In genomic region chr3:84060128-84060527, GRCm38 (mm10) we compare ENCODE assay signal across 13 mouse cellular contexts. TPM values are rescaled to one million over a fixed set of nuclear protein-coding genes. Genes with fewer than 3 reads are reported as not detected.
A peak's percentile ranks its signal among the peaks of the same experiment; 100 is the strongest.
DNase-seq lines count a peak whose midpoint lies in the region; ATAC-seq and TF ChIP-seq lines count a peak whose summit lies in the region.
"Had no signal": no experiment of that assay in that cellular context is flagged by ENCODE, and none has a peak within 500 bp of the region (broad histone marks: within the 10 kb centered on the region; RNA-seq: fewer than 3 reads in every experiment).

No protein-coding gene starts in this region.

- no peaks in the 10 kb centered on the region for H3K4me1 ChIP-seq in kidney, postnatal 0 days (replicated peaks; ENCODE audit: insufficient read depth, low read length)
- peaks cover 13% of the 10 kb centered on the region for H3K4me1 ChIP-seq in kidney, embryonic 15.5 days
- peaks cover 28% of the 10 kb centered on the region for H3K4me1 ChIP-seq in limb, embryonic 12.5 days (replicated peaks)

- DNase-seq in embryo, embryonic 10 days (ENCODE audit: low spot score), result peak; percentile 10
- DNase-seq in embryo, embryonic 9.5 days (ENCODE audit: extremely low spot score), result no peak
- DNase-seq in kidney, postnatal 0 days (ENCODE audit: low spot score), result peak; percentile 27
- peak; percentile 44 for DNase-seq in embryo, embryonic 10.5 days (ENCODE audit: low spot score)
- DNase-seq in left cerebral cortex, adult 2 months (ENCODE audit: extremely low spot score in 1 of 2, low spot score in 2 of 2), result no peak
- no peak for DNase-seq in urinary bladder, adult 2 months (ENCODE audit: low spot score)
- DNase-seq: cerebellum, adult 11-12 months; gastrocnemius, postnatal 36 days had no signal

- no peak overlapping the region for H3K4me3 ChIP-seq in kidney, postnatal 0 days (replicated peaks; ENCODE audit: low read depth, low read length)
- H3K4me3 ChIP-seq in kidney, embryonic 15.5 days (replicated peaks), result no peak overlapping the region
- no peak overlapping the region for H3K4me3 ChIP-seq in limb, embryonic 12.5 days (replicated peaks)
- no peak overlapping the region for H3K4me3 ChIP-seq in left cerebral cortex, adult 2 months
- H3K4me3 ChIP-seq: hindbrain, embryonic 10.5 days had no signal

- H3K4me2 ChIP-seq in kidney, postnatal 0 days (ENCODE audit: low read length), result no peak overlapping the region
- H3K4me2 ChIP-seq in kidney, embryonic 15.5 days, result no peak overlapping the region
- H3K4me2 ChIP-seq in limb, embryonic 12.5 days, result no peak overlapping the region

- no peak for ATAC-seq in kidney, postnatal 0 days (replicated peaks; ENCODE audit: low FRiP score, low read depth)
- ATAC-seq in kidney, embryonic 15.5 days (replicated peaks; ENCODE audit: low FRiP score), result no peak
- ATAC-seq in limb, embryonic 12.5 days (ENCODE audit: insufficient number of reproducible peaks, insufficient read depth, low FRiP score, low TSS enrichment, low read depth), result no peak
- ATAC-seq: intestine, postnatal 0 days had no signal

- H3K27me3 ChIP-seq in kidney, postnatal 0 days (ENCODE audit: insufficient read depth, low read length), result no peaks in the 10 kb centered on the region
- no peaks in the 10 kb centered on the region for H3K27me3 ChIP-seq in kidney, embryonic 15.5 days
- no peaks in the 10 kb centered on the region for H3K27me3 ChIP-seq in limb, embryonic 12.5 days

- H3K36me3 ChIP-seq in kidney, postnatal 0 days (ENCODE audit: insufficient read depth, low read length), result no peaks in the 10 kb centered on the region
- no peaks in the 10 kb centered on the region for H3K36me3 ChIP-seq in kidney, embryonic 15.5 days
- H3K36me3 ChIP-seq in limb, embryonic 12.5 days, result no peaks in the 10 kb centered on the region
- H3K36me3 ChIP-seq: hindbrain, embryonic 10.5 days had no signal

- no peak overlapping the region for H3K27ac ChIP-seq in kidney, postnatal 0 days
- no peak overlapping the region for H3K27ac ChIP-seq in kidney, embryonic 15.5 days
- peak overlapping the region; percentile 80 for H3K27ac ChIP-seq in limb, embryonic 12.5 days
- no peak overlapping the region for H3K27ac ChIP-seq in left cerebral cortex, adult 2 months
- H3K27ac ChIP-seq: hindbrain, embryonic 10.5 days; liver, embryonic 14.5 days had no signal

- TF ChIP-seq CTCF in kidney, postnatal 0 days (IDR thresholded peaks at IDR 0.05; ENCODE audit: low read depth), result no peak
- TF ChIP-seq CTCF in left cerebral cortex, adult 2 months (IDR thresholded peaks at IDR 0.05), result no peak

- intact Hi-C loops in left cerebral cortex, adult 2 months (cut with DNase I), result no loop called here

- no peak overlapping the region for H3K9ac ChIP-seq in kidney, postnatal 0 days (ENCODE audit: low read depth, low read length)
- H3K9ac ChIP-seq in kidney, embryonic 15.5 days, result no peak overlapping the region
- H3K9ac ChIP-seq in limb, embryonic 12.5 days (replicated peaks), result no peak overlapping the region
- H3K9ac ChIP-seq: liver, embryonic 14.5 days had no signal

- WGBS in kidney, postnatal 0 days, result 21% methylated on average over 4 of the region's 4 CpGs
- 20% methylated on average over 4 of the region's 4 CpGs for WGBS in kidney, embryonic 15.5 days
- WGBS in limb, embryonic 12.5 days, result 14% methylated on average over 4 of the region's 4 CpGs

- no peaks in the 10 kb centered on the region for H3K9me3 ChIP-seq in kidney, postnatal 0 days (replicated peaks; ENCODE audit: low read length)
- no peaks in the 10 kb centered on the region for H3K9me3 ChIP-seq in kidney, embryonic 15.5 days (replicated peaks)
- peaks cover 16% of the 10 kb centered on the region; the same call in 1 of the 2 replicates for H3K9me3 ChIP-seq in limb, embryonic 12.5 days

RNA-seq across cellular contexts. Expression of gene Tmem131l, which starts 20.2 kb away (rescaled TPM):
- polyA plus RNA-seq in kidney, postnatal 0 days (2015; fragmentation: Nextera tagmentation; extraction: Ambion mirVana), result 21.6 and 22.4 TPM in 2 replicates
- 35.2 and 37.5 TPM in 2 replicates for polyA plus RNA-seq in kidney, embryonic 15.5 days (2015; fragmentation: Nextera tagmentation; extraction: Ambion mirVana)
- 68.1 and 72.0 TPM in 2 replicates for polyA plus RNA-seq in limb, embryonic 12.5 days (2016; fragmentation: Nextera tagmentation; extraction: Ambion mirVana)
- total RNA-seq in left cerebral cortex, adult 2 months (2021), result 10 to 100 TPM; 21.7 to 24.9 TPM
- 21.4 and 23.7 TPM in 2 replicates for polyA plus RNA-seq in urinary bladder, adult 2 months (2012; rRNA removed)

Comparison
In these comparisons a context has a peak if more than half of its experiments do, and no peak if none do; other contexts are left out.
1. DNase-seq: peak in embryo, embryonic 10 days (single experiment), kidney, postnatal 0 days (single experiment) and embryo, embryonic 10.5 days (single experiment); none in embryo, embryonic 9.5 days (single experiment), left cerebral cortex, adult 2 months (0 of 2) and urinary bladder, adult 2 months (single experiment).